Mouse (Mus musculus): ENCODE measurements around the gene Kpnb1. TPM values are rescaled to one million over a fixed set of nuclear protein-coding genes. Genes with fewer than 3 reads are reported as not detected.

Kpnb1 gene
- total RNA-seq, 2 experiments from 2014 or later, result 46.2 to 52.3 TPM

DNA sequence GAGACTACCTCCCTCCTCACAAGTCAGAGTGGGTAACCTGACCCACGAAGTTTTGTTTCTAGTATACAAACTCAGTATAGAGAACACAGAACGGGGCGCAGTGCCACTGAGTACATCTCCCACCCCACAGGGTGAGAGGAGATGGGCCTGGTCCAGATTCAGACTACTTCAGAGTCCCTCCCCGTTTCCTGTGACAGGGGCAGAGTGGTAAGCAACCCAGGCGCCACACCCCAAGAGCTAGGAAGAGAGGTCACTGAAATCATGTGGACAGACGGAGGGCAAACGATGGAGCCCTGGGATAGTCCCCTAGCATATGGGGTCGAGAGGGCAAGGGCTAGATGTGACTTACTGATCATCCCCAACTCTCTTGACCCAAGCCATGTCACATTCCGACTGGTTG, 41.7 kb downstream of the Kpnb1 start:
- intact Hi-C loops (cut with DNase I), result loop anchor here (2.0 to 5.0 kb wide), 2 partner anchors 45 to 944 kb away; no protein-coding TSS in a partner anchor
- DNase-seq, result no peak

DNA sequence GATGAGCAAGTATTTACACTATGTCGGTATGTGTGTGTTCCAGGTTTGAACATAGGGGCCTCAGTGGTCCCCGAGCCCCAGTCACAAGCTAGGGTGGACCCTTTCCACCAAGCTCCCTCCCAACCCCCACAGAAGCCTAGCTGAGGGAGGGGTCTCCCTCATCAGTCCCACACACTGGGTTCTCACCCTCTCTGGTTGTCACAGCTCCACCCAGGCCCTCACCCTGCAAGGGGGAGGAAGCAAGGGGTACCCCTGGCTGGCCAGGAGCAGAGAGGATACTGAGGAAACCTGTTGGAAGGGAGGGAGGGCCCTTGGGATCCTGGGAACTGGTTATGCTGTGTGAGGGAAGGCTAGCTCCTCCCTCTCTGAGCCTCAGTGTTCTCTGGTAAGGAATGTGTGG, 42.4 kb downstream of the Kpnb1 start:
- no peak for DNase-seq
- intact Hi-C loops (cut with DNase I), result loop anchor here (5.0 kb wide), 1 partner anchor 943 kb away; no protein-coding TSS in a partner anchor

GRCm38 (mm10) chr11:97143196-97143900, 44.3 kb downstream of the Kpnb1 start:
- intact Hi-C loops (cut with DNase I), result no loop called here
- DNase-seq, result no peak

DNA sequence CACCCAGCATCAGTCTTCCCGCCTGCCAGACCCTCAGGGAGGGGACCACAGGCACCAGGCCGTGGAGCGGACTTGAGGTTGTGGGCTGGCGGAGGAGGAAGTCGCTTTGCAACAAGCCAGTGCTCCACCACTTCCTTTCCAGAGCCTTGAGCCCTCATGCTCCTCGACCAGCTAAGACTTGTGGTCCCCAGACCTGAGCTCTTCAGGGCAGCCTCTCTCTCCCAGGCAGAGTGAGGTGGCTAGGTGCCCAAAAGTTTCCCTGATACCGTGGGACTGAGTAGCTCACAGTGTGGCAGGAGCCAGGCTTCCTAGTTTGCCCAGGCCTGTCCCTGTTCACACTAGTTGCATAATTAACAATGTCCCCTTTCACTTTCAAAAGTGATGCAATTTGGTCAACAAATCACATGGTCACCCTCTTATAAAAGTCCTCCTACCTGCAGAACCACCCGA, 45.5 kb downstream of the Kpnb1 start:
- DNase-seq, result no peak
- intact Hi-C loops (cut with DNase I), result no loop called here

DNA sequence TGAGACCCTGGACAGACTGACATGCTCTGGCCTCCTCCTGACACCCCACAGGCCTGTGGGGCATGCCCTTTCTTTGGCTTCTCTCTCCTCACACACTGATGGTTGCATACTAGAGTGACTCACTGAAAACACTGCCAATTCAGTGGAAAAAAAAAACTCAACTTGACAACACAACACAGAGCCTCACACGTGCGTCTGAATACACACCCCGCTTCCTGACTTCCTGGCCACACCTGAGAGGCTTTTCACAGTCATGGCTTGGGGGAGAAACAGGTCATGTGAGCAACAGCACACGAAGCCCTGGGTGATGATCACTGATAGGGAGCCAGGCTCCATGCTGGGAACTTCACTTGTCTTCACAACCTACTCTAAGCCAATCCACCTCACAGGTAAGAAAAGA, 46.9 kb downstream of the Kpnb1 start:
- intact Hi-C loops (cut with DNase I), result no loop called here
- no peak for DNase-seq

DNA sequence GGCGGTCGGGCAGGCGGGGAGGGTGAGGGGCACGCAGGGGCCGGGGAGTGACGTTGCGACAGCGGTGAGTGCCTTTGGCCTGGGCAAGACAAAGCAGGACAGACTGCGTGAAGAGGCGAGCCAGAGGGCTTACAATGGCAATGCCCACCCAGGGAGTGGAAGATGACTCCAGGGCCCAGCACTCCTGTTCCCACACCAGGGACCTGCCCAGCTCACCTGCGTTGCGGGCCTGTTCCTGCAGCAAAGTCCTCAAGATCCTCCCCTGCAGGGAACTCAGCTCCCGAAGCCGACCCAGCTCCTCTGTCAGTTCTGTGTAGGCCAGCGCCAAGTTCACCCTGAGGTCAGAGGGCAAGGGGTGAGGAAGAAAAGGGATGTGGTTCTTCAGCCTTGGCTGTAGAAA, 48.4 kb downstream of the Kpnb1 start:
- intact Hi-C loops (cut with DNase I), result no loop called here
- DNase-seq, result no peak

GRCm38 (mm10) chr11:97138554-97139226, 49.0 kb downstream of the Kpnb1 start:
- intact Hi-C loops (cut with DNase I), result no loop called here
- no peak for DNase-seq

DNA sequence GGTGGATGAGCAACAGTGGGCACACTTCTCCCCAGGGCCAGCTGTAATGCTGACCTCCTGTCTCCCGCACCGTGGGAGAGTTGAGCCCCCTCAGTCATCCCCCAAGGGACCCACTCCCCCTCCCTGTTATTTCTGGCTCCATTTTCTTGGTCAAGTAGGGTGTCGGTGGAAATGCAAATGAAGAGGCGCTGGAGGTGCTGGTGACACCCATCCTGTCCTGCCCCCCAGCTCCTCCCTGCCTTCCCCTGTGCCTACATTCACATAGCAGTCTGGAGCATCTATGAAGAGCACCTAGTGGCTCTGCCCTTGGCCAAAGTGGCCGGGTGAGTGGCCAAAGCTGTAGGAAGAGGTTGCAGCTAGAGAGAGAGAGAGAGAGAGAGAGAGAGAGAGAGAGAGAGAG, 54.4 kb downstream of the Kpnb1 start:
- intact Hi-C loops (cut with DNase I), result no loop called here
- DNase-seq, result no peak

GRCm38 (mm10) chr11:97132185-97132584, 55.5 kb downstream of the Kpnb1 start:
- DNase-seq, result no peak
- intact Hi-C loops (cut with DNase I), result no loop called here

DNA sequence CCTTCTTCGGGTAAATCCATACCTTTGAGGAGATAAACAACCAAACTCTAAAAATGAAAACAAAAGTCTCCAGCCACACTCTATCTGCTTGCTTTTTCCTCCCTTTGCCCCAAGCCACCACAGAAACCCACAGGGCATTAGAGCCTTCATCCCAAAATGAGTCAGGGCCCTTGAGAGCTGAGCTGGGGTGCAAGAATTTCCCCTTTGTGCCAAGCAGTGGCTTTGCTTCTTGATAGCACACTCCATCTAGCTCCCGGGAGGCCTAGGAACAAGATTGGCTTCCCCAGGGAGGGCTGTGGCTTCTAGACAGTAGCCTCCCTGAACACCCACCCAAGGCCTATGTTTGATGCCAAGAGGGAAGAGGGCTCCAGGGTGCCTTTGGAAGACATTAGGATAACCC, 56.0 kb downstream of the Kpnb1 start:
- DNase-seq, result no peak
- intact Hi-C loops (cut with DNase I), result no loop called here

GRCm38 (mm10) chr11:97130318-97130717, 57.4 kb downstream of the Kpnb1 start:
- intact Hi-C loops (cut with DNase I), result no loop called here
- no peak for DNase-seq

- no peak for DNase-seq
- intact Hi-C loops (cut with DNase I), result no loop called here
Measured at GRCm38 (mm10) chr11:97128956-97129355, 58.7 kb downstream of the Kpnb1 start.

DNA sequence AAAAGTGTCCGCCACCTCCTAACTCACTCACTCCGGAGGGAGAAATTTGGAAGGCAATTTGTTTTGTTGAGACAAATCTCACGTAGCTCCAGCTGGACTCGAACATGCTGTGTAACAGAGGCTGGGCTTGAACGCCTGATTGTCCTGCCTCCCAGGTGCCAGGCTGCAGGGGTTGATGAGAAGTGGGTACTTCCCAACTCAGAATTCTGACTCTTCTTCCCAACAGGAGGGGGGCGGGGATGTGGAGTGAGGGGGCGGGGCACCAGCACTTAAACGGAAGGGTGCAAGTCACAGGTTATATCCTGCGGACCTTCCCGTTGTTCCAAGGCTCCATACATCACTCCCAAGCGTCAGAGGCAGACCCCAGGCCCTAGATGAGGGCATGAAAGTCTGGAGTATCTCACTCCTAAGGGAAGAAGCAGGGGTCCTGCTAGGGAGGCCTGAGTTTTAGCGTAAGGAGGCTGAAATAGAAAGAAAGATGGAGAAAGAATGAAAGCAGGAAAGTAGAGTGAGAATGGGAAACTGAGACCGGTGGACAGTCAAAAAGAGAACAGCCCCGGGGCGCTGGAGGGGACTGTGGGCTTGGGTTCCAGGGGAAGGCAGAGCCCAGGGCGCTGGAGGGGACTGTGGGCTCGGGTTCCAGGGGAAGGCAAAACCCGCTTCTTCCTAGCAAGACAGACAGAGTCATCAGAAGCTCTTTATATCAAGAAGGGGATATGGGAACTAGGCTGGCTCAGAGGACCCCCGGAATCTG, 60.0 kb downstream of the Kpnb1 start:
- DNase-seq, result no peak
- intact Hi-C loops (cut with DNase I), result no loop called here

- DNase-seq, result no peak
- intact Hi-C loops (cut with DNase I), result no loop called here
Measured at GRCm38 (mm10) chr11:97126645-97127468, 60.8 kb downstream of the Kpnb1 start.

DNA sequence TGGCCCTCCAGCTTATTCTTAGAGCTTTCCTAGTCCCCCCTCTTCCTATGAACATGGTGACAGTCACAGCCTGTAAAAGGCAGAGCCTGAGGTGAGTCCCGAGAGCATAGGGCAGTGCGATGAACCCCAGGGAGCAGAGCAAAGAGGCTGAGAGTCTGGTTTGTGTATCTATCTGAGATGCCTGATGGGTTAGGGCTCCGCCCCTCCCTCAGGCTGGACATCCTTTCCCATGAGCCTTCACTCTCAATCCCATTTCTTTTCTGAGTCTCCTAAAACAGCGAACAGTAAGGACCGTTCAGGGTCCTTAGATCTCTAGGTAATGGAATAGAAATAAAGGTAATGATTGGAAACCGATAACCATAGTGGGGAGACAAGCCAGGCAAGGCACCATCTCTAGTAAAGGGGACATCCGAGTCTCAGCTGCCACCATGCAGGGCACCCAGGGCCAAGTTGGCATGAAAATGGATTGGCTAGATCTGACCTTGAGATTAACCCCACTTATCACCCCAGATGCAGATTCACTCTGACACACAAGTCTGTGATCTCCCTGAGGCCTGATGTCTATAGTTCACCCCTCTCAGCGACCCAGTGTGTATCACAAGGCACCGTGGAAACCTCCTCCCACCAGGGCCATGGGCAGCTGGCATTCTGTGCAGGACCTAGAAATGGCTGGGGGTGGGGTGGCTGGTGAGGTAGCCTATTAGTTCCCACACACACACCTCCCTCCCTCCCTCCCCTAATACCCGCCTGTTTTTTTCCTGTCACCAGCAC, 63.2 kb downstream of the Kpnb1 start:
- DNase-seq, result no peak
- intact Hi-C loops (cut with DNase I), result no loop called here

DNA sequence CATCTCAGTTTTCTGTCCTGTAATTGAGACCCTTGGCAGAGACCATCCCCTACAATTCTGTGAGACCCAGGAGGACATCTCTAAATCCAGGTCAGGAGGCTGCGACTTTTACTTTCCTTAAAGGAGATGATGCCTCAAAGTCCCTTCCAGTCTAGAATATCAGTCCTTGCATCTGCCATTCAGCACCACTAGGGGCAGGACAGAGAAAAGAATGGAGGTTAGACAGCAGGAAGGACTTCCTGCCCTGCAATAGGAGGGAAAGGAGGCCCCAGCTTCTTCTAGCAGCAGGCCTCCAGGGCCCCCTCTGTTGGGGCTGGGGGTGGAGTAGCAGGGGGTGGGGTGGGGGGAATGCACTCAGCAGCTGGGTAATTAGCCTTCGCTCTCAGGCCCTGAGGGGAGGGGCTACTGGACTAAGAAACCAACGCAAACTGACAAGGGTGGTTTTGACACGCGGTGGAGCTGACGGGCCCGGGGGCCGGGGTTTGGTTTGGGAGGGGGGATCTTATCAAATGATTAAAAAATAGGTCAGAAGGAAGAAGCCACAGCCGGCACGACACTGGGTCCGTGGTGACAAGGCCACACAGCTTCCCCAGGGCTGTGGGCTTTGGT, 64.3 kb downstream of the Kpnb1 start:
- DNase-seq, result no peak

DNA sequence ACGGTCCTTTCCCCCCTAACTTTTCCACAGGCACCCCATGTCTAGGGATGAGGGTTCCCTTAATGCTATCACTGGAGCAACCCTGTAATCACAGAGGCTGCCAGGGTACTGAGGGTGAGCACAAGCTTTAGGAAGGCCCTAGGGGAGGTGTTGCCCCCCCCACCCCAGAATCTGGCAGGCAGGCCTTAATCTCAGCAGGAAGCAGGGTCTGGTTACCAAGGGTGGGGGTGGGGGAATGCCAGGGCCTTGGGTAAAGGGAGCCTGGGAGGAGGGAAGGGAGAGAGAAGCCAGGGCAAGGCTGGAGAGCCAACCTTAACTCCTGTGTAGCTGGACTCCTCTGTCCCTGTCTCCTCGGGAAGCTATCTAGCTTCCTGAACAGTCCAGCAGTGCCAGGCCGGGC, 67.0 kb downstream of the Kpnb1 start:
- intact Hi-C loops (cut with DNase I), result no loop called here
- DNase-seq, result no peak

More for the DNA sequence above, 64.3 kb downstream of the Kpnb1 start:
- intact Hi-C loops (cut with DNase I), result no loop called here

DNA sequence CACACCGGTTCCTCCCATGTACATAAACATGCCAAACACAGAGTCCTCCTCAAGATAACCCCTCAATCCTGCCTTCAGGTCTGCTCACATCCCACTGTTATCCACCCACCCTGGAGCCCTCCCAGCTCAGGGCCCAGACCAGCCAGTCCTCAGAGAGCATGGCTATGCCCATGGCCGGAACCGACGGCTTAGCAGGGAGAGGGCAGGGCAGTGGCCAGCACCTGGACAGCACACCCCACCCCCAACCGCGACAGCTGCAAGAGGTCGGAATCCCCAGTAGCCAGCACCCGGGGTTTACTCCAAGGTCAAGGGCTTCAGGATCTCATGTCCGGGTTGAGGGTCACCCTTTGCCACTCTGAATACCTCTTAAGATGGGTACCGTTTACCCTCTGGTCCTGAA, 67.5 kb downstream of the Kpnb1 start:
- DNase-seq, result no peak
- intact Hi-C loops (cut with DNase I), result no loop called here

DNA sequence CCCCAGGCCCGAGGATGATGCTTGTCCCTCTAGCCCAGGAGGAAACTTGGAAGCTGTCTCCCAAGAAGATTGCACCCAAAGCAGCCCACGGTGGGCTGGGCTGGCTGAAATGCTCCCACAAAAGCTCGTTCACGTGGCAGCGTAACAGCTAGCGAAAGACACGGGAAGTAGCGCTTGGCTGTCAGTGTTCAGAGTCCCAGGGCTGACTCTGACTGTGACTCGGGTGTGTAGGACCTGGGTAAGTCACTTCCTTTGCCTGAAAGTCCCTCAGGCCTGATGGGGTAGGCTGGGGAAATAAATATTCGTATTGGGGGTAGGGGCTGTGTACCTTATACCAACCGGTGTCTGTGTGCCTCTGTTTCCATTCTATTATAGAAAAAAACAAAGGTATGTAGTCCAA, 71.9 kb downstream of the Kpnb1 start:
- DNase-seq, result no peak
- intact Hi-C loops (cut with DNase I), result no loop called here
